Mouse (Mus musculus) cerebellum, postnatal 36 days (tissue): ENCODE data around the gene Gja3.
"Not testable (repeated sequence)": the region's sequence is repeated elsewhere in the genome, so short reads cannot be mapped to it uniquely, and the experiment has no call there.

ENCODE experiments used
- DNase-seq, 2 experiments: peaks; one replicate each; pipeline ENCODE4 v3.0.0; 2021 to 2022; ENCODE audit warnings: mixed read lengths in 2 of 2

Gja3 gene

DNA sequence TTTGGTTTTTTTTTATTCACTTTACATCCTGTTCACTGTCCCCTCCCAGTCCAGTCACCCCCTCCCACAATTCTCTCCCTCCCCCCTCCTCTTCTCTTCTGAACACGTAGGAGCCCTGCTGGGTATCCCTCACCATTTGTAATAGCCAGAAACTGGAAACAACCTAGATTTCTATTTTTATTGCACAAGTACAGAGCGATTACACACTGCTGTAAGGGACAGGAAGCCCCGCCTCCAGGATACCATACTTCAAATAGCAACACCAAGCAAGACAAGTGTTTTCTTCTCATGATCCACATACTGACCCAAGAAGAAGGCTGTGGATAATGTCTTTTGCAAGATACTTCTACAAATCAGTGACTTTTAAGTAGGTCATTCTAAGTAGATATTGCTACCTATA, 25.1 kb downstream of the Gja3 start:
- DNase-seq = no peak

DNA sequence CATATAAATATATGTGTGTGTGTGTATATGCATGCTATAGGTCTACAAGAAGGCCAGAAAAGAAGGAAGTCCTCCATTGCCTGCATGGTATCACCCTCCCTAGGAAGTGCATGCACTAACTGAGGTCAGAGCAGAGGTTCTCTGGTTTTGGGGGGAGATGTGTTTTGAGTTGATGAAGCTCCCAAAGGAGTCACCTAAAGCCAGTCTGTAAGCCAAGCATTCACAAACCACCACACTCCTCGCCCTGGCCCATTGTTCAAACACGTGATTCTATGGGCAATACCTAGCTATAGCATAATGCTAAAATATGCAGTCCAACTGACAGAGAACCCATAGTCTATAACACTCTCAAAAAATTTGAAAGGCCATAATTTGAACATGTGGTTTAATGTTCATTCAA, 39.5 kb downstream of the Gja3 start:
- no peak for DNase-seq

DNA sequence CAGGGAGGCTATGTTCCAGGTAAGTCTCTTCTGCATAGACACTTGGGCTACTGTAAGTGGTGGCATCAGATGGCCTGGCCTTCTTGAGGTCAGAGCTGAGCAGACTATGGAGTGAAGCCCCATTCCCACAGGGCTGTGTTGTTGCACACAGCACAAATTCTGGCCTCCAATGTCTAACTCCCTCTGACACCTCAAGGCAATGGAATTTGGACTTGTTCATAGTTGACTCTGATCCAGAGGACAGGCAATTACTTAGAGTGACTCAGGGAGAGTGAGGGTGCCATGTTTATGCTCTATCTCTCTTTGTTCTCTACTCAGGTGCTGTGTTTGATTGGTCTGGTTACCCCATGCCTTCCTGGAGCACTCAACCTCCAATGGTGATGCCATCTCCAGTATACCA, 41.1 kb downstream of the Gja3 start:
- DNase-seq = not testable (repeated sequence)

DNA sequence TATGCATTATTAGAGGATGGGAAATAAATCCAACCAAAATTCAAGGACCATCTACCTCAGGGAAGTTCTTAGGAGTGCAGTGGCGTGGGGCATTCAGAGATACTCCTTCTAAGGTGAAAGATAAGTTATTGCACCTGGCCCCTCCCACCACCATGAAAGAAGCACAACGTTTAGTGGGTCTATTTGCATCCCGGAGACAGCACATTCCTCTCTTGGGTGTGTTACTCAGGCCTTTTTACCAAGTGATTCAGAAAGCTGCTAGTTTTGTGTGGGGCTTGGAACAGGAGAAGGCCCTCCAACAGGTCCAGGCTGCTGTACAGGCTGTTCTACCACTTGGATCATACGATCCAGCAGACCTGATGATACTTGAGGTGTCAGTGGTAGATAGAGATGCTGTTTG, 69.3 kb downstream of the Gja3 start:
- no peak for DNase-seq
